Mouse (Mus musculus): Measurements from ENCODE around the gene Cisd2.
A peak's percentile ranks its signal among the peaks of the same experiment; 100 is the strongest.

The Cisd2 gene

DNA sequence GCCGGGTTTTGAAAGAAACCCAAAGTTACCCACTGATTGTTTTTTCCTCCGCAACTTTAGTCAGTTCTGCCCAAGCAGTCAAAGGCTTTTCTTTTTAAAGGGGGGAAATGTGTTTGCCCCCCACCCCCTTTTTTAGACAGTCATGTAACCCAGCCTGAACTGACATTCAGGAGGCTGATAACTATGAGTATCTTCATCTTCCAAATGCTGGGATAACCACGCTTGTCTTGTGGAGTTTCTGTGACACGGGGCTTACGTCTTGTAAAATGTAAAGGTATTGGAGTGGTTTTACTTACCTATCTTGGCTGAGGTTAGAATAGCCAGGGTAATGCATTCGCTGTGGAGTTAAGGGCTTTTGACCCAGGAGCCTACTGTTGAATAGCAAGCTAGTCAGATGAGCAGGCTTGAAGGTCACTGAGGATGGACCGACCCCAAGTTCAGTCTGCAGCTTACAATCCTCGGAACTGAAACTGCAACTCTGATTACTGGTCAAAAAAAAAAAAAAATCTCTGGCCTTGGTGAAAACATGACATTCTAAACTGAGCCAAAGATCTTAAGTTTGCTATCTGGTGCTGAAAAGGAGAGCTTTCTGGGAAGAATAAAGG is at the start of gene Cisd2:
TSS of gene Cisd2 (minus strand) at position 318 of the 605 bp plus-strand sequence.
- no peak for DNase-seq (ENCODE audit: low read depth)

DNA sequence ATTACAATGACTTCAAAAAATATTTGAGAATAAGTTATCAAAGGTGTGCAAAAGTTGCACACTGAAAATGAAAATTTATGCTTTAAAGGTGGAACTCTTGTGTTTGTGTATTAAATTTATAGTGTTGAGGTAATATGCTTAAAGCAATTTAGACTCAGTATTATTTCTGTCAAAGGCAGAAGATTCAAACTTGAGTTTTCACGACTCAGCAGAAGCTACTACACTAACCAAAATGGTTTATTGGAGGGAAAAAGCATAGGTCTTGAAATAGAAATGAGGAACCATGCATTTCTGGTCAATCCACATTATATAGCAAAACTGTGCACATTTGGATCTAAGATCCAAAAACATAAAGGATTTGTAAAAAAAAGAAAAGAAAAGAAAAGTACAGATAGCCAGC is 47.1 kb upstream of the Cisd2 start:
- no peak for DNase-seq (ENCODE audit: low read depth)

DNA sequence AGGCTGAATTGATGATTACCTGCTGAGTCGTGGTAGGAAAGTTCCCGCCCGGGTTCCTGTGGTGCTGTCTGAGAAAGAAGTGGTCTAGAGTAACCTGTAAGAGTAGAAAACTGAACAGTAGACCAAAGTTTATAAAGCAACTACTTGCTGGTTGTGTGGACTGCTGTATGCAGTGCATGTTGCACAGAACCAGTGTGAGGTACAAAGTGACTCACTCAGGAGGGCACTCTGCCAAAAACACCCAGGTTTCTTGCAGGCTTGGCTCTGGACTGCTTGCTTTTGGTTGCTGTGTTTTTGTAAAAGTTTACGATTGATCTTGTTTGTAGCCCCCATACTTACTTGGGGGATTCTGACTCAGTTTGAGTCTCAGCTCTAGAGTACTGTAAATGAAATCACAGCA is 46.2 kb upstream of the Cisd2 start:
- DNase-seq (ENCODE audit: low read depth), result no peak

DNA sequence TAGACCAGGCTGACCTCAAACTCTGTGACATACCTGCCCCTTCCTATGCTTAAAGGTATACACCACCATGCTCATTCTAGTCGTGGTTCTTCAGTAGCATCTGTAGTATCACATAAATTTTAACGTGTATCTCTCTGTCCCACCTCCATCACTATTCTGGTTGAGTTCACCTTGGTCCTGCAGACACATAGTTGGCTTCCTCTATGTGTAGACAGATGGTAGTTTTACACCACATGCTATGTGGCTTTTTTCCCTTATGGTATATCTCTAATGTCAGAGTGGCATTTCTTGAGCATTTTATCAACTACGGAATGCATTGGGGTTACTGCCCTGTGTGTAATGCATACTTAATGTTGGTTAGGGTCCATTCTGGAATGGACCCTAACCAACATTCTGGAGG is 45.4 kb upstream of the Cisd2 start:
- no peak for DNase-seq (ENCODE audit: low read depth)

DNA sequence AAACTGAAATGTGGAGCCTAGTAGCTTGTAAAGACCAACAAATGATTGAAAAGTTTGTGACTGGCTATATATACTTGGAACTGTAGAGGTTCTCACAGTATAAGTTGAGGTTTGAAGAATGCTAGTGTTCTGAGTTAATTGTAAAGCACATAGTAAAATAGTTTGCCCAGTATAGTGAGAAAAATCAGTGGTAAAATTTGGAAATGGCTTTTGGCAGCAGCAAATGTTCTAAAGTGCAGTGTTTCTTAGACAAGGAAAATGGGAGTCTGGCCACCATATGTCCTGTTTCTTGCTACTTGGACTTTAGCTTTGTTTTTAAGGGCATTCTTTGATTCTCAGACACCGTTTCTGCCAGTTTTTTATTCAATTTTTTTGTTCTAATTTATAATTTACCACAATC is 44.7 kb upstream of the Cisd2 start:
- no peak for DNase-seq (ENCODE audit: low read depth)

DNA sequence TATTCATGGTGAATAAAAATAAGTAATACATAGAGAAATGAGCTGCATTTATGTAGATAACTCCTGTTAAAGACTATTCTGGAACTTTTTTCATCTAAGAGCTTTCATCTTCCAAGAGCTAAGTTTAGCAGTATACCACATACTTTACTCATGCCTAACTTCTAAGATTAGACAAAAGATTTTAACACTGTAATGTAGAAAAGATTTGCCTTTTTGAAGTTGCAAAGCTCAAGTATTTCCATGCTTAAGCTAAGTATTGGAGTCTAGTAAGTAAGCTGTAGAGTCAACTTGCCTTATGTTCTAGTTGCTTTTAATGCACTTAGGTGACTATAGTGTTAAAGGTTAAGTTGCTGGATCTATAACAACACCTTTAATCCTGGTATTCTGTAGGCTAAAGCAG is 35.3 kb upstream of the Cisd2 start:
- DNase-seq (ENCODE audit: low read depth), result no peak

DNA sequence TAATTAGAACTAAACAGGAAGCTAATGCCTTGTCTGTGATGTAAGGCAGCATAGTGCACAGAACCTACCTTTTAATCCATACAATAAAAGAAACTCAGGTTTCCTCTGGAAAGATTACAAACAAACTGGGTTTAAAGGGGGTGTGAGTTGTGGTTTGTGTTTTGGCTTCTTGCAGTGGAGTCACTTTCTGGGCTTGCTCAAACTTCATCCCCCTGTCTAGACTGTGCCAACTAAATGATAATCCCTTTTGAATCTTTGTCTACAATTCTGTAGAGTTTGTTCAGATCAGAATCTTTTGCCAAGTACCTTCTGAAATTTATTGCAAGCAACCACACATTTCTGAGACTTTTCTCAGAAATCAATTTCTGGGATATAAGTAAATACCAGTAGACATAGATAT is 21.2 kb upstream of the Cisd2 start:
- DNase-seq (ENCODE audit: low read depth), result no peak

DNA sequence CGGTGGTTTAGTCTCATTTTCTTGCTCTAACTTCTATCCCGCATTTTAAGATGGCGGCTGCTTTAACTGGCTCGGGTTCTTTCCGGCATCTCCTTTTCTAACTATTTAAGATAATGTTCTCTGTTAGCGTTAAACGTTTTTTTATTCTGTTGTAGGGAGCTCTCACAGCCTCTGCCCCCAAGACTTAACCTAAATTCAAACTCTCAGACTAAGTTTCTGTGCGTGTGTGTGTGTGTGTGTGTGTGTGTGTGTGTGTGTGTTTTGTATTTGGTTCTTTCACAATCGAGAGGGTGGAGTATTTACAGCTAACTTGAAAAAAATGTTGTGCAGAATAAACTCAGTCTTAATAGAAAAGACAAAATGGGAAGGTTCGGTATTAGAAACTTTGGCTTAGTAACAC is 16.9 kb upstream of the Cisd2 start:
- no peak for DNase-seq (ENCODE audit: low read depth)

- peak; percentile 89 for DNase-seq (ENCODE audit: low read depth)
Observed at GRCm38 (mm10) chr3:135440221-135440620, 16.5 kb upstream of the Cisd2 start.

DNA sequence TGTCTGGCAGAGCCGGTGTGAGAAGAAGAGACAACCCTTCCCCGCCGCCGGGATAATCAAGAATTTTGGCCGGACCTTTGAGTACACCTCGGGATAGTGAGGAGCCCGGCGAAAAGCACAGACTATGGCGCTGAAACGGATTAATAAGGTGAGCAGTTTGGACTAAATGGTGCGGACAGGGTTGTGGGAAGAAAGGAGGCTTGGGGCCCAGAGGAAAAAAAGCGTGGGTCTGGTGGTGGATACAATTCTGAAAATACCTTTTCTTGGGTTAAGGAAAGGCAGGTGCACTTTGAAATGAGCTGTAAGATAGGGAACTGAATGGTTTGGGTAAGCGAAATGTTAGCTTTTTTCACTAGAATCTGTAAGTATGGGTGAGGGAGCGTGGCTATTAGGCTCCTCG is 15.9 kb upstream of the Cisd2 start:
- no peak for DNase-seq (ENCODE audit: low read depth)

DNA sequence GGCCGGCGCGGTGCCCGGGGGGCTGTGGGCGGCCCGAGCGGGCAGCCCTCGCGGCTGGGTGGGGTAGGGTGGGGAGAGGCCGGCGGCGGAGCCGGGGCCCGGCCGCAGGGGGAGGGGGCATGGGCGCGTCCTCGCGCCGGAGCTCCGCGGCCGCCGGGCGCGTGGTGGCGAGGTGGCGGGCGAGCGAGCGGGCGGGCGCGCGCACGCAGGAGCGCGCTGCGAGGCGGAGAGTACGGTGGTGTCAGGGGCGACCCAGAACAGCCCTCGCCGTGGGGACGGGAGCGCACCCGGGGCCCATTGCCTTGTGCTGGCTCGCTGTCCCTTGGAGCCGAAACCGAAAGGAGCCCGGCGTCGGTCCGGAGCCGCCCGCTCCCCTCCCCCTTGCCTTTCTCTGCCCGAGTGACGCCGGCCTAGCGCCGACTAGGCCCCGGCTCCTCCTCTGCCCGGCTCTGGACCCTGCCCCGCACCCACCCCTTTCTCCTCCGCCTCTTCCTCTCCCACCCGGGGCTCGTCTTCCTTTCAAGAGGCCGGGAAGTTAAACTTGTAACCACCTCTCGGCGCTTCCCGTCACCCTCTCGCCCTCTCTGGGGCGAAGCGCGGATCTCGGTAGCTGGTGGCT is 15.3 kb upstream of the Cisd2 start:
- DNase-seq (ENCODE audit: low read depth), result peak; percentile 94

DNA sequence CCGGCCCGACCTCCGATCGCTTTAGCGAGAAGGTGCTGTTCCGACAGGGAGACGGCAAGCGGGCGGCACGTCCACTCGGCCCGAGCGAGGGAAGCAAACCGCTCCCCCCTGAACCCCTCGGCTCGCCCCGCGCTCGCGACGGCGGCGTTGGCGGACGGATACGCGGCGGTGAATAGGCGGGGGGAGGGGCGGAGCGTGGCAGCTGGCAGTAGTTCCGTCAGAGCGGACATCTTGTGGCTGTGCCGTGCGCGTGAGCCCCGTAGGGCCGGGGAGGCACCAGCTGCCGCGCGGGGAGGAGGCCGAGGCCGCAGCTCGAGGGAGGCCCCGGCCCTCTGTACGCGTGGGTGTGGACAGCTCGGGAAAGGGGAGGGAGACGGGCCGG is 14.8 kb upstream of the Cisd2 start:
- DNase-seq (ENCODE audit: low read depth), result peak; percentile 95

DNA sequence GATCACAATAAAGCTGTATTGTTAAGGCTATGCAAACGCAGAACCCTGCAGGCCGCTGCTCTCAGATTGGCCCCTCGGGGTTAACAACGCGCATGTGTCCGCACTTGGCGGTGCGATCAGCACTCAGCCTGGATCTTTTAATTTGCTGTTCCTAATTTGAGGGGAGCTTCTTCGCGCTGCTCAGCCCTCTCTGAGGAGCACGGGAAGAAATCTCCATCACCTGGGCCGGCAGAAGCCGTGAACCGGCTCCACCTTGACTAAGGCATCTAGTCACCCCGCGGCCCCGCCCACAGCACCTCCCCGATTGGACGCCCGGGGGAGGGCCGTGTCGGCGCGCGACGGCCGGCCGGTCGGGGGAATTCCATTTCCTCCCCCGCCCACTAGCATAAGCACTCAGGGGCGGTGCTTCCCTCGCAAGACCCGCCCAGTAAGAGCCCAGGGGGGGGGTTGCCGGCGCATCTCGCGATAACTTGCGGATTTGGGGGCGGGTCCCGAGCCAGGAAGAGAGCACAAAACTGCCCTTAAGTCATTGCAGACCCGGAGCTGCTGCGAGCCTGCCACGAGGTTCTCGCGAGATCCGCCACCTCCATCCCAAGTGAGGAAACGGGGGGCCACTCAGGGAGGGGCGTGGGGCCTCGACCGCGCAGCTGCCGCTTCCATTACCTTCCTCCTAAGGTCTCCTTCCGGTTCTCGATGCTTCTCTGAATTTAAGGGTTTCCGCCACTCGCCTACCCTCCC is 14.2 kb upstream of the Cisd2 start, which contains the start of gene Ube2d3:
TSS of gene Ube2d3 (plus strand) at position 392 of the 738 bp plus-strand sequence.
- DNase-seq (ENCODE audit: low read depth), result peak; percentile 99

GRCm38 (mm10) chr3:135436901-135437616 is 13.3 kb upstream of the Cisd2 start:
- DNase-seq (ENCODE audit: low read depth), result peak; percentile 26

DNA sequence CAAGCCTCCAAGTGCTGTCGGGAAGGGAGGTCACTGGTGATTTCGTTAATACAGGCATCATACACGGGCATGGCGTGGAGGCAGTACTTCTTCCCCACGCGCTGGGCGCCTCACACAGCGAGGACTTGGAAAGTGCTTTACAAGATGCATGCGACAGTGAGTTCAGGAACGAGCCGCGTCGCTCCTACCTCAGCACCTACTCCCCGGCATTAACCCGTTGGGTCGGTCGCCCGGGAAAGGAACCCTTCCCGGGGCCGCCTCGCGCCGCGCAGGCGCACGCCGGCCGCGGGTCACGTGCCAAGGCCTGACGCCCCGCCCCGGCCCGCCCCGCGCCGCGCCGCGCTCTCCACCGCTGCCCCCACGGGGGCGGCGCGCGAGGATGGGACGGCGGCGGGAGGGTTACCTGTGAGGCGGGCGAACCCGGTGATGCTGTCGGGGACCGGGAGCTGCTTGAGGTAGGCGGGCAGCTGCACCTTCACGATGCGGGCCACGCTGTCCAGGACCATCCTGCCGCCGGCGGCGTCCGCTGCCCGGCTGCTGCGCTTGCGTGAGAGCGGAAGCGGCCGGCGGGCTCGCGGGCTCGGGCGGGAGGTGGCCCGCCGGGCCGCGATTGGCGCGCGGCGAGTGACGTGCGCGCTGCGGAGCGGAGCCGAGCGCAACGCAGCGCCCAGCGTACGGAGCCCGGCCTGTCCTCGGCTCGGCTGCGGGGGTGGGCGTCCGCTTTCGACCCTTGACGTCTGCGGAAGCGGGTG is 693 bp downstream of the Cisd2 start:
- DNase-seq (ENCODE audit: low read depth), result peak; percentile 93

DNA sequence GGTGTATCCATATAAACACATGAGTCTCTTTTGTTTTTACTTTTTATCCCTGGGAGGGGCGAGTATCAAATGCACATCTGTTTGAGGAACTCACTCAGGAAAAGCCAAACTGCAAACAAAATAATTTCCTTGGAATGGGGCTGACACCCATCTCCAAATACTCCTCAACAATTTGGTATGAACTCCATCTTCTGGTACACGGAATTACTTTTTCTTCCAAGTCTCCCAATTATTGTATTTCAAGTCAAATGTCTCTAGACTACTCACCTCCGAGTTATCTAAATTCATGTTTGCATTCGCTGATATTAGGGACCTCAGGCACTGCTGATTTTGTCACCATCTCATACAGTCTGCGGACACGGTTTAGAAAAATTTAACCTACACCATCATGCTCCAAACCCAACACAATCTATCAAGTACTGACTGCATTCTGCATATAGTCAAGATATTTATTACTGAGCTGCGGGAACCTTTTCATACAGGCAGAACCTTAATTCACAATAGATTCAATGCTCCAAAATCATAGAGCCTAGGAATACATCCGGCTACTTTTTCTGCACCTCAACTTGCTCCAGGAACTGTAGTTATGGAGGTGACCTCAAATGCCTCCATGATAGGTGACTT is 1.4 kb downstream of the Cisd2 start:
- no peak for DNase-seq (ENCODE audit: low read depth)

GRCm38 (mm10) chr3:135421310-135421594 is 2.5 kb downstream of the Cisd2 start:
- no peak for DNase-seq (ENCODE audit: low read depth)

DNA sequence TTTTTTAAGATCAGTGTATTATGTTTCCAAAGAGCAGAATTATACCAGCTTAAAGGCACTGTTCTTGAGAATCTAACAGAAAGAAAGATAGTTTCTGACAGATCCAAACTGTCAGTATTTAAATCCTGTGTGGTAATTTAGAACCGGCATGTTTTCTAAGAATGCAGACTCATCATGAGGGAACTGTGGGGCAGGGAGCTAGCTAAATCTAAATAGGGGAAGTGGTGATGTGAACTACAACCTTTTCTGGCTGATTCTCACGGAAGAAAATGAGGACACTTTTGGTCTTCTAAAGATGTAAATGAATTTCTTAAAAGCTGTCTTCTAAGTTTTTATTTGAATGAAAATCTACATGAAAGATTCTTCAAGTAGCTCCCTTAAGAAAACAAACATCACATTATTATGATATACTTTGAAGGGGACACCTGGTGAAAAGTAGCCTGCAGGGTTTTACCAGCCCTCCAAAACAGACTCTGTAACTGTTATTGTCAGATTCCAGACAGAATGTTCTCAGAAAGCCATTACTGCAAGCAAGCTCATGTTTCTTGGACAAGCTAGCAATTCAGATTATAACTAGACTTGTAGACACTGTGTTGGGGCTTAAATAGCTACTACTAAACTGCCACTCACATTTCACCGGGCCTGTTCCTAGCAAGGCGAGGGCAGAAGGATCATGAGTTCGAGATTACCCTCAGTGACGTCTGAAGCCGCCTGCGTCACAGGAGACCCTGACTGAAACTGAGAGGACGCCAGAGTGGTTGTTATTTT is 3.0 kb downstream of the Cisd2 start:
- DNase-seq (ENCODE audit: low read depth), result no peak

- DNase-seq (ENCODE audit: low read depth), result peak; percentile 70
Observed at GRCm38 (mm10) chr3:135417799-135418198, 5.9 kb downstream of the Cisd2 start.

- no peak for DNase-seq (ENCODE audit: low read depth)
Observed at GRCm38 (mm10) chr3:135417245-135417644, 6.5 kb downstream of the Cisd2 start.

- no peak for DNase-seq (ENCODE audit: low read depth)
Observed at GRCm38 (mm10) chr3:135411824-135412223, 11.9 kb downstream of the Cisd2 start.
